Mouse (Mus musculus) midbrain, embryonic 10.5 days (tissue): ENCODE measurements around the gene Kat14. TPM values are rescaled to one million over a fixed set of nuclear protein-coding genes. Genes with fewer than 3 reads are reported as not detected.

Experiments used
- DNase-seq: peaks from one replicate; pipeline ENCODE4 v3.0.0-alpha.2; 2017; ENCODE audit warnings: low spot score
- H3K27ac ChIP-seq: fragments of 300-500 bp; sonication (generic); replicated peaks from 2 replicates; pipeline ENCODE4 v1.5.1; 2016; ENCODE audit warnings: mild to moderate bottlenecking
- H3K27me3 ChIP-seq: fragments of 300-500 bp; sonication (generic); 2 replicates; pipeline ENCODE4 v1.6.1; 2016; ENCODE audit warnings: low read depth, mild to moderate bottlenecking; ENCODE audit not compliant: poor library complexity, severe bottlenecking
- H3K36me3 ChIP-seq: fragments of 300-500 bp; sonication (generic); 2 replicates; pipeline ENCODE4 v1.6.1; 2016; ENCODE audit warnings: mild to moderate bottlenecking, moderate library complexity
- H3K4me1 ChIP-seq: fragments of 300-500 bp; sonication (generic); 2 replicates; pipeline ENCODE4 v1.6.1; 2016
- H3K4me3 ChIP-seq: fragments of 300-500 bp; sonication (generic); 2 replicates; pipeline ENCODE4 v1.5.1; 2016; ENCODE audit warnings: mild to moderate bottlenecking, moderate library complexity
- H3K9me3 ChIP-seq: fragments of 300-500 bp; sonication (generic); replicated peaks from 2 replicates; pipeline ENCODE4 v1.6.1; 2016; ENCODE audit warnings: mild to moderate bottlenecking
- WGBS: fragments of 180-500 bp; shearing (Covaris S2); methylation state at CpG from one replicate; pipeline ENCODE4 v1.1.7; 2016; 5-methylcytosine and 5-hydroxymethylcytosine counted together
- polyA plus RNA-seq: library from polyadenylated mRNA; unstranded; fragments of >200 nt; fragmentation: Nextera tagmentation; extraction: Ambion mirVana; gene quantifications from 2 replicates; pipeline ENCODE4 v1.2.1, GENCODE M21; 2016

Gene Kat14
- polyA plus RNA-seq, 1 experiment from 2014 or later, result 60.1 TPM

DNA sequence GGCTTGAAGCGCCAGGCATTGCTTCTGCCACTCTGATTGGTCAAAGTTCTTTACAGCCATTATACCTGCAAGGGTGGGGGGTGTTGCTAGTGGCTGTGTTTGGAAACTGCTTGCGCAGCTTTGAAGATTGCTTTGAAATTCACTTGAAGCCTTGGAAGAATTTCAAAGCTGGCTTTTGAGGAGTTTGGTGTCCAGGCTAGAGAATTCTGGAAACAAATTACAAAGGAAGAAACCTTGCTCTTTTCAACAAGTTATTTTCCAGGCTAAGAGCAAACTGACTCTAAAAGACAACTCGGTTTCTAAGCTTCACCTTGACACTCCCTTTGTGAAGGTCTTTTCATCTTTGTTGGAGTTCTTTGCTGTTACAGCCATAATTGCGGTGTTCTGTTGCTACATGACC is 30.7 kb downstream of the Kat14 start:
- H3K4me3 ChIP-seq, result no peak overlapping the region
- DNase-seq, result no peak
- no peak overlapping the region for H3K27ac ChIP-seq
- no peaks in the 10 kb centered on the region for H3K4me1 ChIP-seq
- WGBS, result 90% methylated on average over 4 of the region's 4 CpGs
- H3K9me3 ChIP-seq, result no peaks in the 10 kb centered on the region
- no peaks in the 10 kb centered on the region for H3K27me3 ChIP-seq
- H3K36me3 ChIP-seq, result peaks cover 100% of the 10 kb centered on the region

DNA sequence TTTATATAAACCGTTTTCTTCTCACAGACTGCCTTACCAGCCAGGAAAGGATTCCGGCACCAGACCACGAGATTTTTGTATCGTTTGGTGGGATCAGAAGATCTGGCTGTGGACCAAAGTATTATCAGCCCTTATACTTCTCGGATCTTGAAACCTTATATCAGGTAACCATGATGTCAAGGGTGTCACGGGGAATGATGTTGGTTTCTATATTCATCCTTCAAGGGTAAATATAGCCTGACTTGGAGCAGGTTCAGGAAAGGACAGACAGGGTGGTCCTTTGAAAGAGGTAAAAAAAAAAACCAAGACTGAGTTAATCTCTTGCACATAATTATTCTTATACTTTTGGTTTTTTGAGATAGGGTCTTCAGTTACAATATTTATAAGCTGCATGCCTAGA is 31.9 kb downstream of the Kat14 start:
- no peaks in the 10 kb centered on the region for H3K27me3 ChIP-seq
- no peak overlapping the region for H3K4me3 ChIP-seq
- no peaks in the 10 kb centered on the region for H3K4me1 ChIP-seq
- no peaks in the 10 kb centered on the region for H3K9me3 ChIP-seq
- H3K36me3 ChIP-seq, result peaks cover 98% of the 10 kb centered on the region
- no peak for DNase-seq
- 92% methylated on average over 6 of the region's 6 CpGs for WGBS
- H3K27ac ChIP-seq, result no peak overlapping the region

DNA sequence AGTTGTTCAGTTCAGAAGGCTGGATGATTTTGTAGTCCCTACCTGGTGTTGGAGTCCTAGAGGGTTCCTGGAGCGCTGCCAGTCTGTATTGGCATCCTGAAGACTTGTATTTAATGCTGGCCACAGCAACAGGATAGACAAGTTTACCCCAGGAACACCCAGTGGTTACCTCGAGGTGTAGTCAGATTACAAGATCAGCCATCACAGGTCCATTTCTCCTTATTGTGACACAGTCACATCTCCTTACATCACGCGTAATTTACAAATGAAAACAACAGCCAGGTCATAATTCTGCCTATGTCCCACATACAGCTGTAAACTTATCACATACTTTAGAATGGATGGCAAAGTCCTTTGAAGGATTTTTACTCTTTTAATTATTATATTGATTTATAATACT is 40.3 kb downstream of the Kat14 start:
- DNase-seq, result no peak
- Histone ChIP-seq H3K9me3 (no peaks in the 10 kb centered on the region), H3K4me1 (no peaks in the 10 kb centered on the region), H3K27me3 (no peaks in the 10 kb centered on the region), H3K4me3 (no peak overlapping the region), H3K27ac (no peak overlapping the region), H3K36me3 (peaks cover 78% of the 10 kb centered on the region)
- WGBS, result 91% methylated on average over 4 of the region's 4 CpGs

DNA sequence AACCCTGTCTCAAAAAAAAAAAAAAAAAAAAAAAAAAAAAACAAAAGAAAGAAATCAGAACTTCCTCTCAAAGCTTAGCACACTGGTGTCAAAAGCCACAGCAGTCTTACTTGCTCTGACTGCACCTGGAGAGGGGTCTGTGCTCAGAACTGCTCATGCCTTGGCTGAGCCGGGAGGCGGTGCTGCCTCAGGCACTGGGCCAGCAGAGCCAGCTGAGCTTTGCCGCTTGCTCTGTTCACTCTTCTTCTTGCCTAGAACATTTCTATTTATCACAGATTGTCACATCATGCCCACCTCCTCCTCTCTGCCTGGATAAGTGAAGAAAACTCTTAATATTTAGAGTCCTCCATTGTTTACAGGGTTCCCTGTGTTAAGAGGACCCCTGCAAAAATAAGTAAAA is 41.8 kb downstream of the Kat14 start:
- WGBS, result 98% methylated on average over 3 of the region's 3 CpGs
- DNase-seq, result no peak

GRCm38 (mm10) chr2:144414646-144415045 is 45.9 kb downstream of the Kat14 start:
- DNase-seq, result no peak
- Histone ChIP-seq H3K4me3 (no peak overlapping the region), H3K27me3 (no peaks in the 10 kb centered on the region), H3K36me3 (peaks cover 33% of the 10 kb centered on the region), H3K9me3 (no peaks in the 10 kb centered on the region), H3K27ac (no peak overlapping the region), H3K4me1 (0 out of 2 replicates have a peak, but pooled peaks cover 4% of the 10 kb centered on the region)
- WGBS, result 81% methylated on average over 1 of the region's 1 CpGs

More for the DNA sequence above, 41.8 kb downstream of the Kat14 start:
- no peak overlapping the region for H3K4me3 ChIP-seq
- no peaks in the 10 kb centered on the region for H3K9me3 ChIP-seq
- H3K27ac ChIP-seq, result no peak overlapping the region
- peaks cover 71% of the 10 kb centered on the region for H3K36me3 ChIP-seq
- no peaks in the 10 kb centered on the region for H3K27me3 ChIP-seq
- no peaks in the 10 kb centered on the region for H3K4me1 ChIP-seq

- Histone ChIP-seq H3K4me3 (no peak overlapping the region), H3K27ac (no peak overlapping the region), H3K27me3 (no peaks in the 10 kb centered on the region), H3K9me3 (no peaks in the 10 kb centered on the region), H3K4me1 (0 out of 2 replicates have a peak, but pooled peaks cover 4% of the 10 kb centered on the region), H3K36me3 (peaks cover 16% of the 10 kb centered on the region)
- no peak for DNase-seq
- WGBS, result 50% methylated on average over 8 of the region's 8 CpGs
Measured at GRCm38 (mm10) chr2:144416859-144417258, 48.1 kb downstream of the Kat14 start.

GRCm38 (mm10) chr2:144418062-144418461 is 49.3 kb downstream of the Kat14 start:
- peaks cover 10% of the 10 kb centered on the region; the same call in 1 of the 2 replicates for H3K36me3 ChIP-seq
- H3K27me3 ChIP-seq, result no peaks in the 10 kb centered on the region
- H3K4me3 ChIP-seq, result no peak overlapping the region
- H3K9me3 ChIP-seq, result no peaks in the 10 kb centered on the region
- WGBS, result 30% methylated on average over 2 of the region's 2 CpGs
- H3K27ac ChIP-seq, result no peak overlapping the region
- no peak for DNase-seq
- H3K4me1 ChIP-seq, result 0 out of 2 replicates have a peak, but pooled peaks cover 4% of the 10 kb centered on the region

DNA sequence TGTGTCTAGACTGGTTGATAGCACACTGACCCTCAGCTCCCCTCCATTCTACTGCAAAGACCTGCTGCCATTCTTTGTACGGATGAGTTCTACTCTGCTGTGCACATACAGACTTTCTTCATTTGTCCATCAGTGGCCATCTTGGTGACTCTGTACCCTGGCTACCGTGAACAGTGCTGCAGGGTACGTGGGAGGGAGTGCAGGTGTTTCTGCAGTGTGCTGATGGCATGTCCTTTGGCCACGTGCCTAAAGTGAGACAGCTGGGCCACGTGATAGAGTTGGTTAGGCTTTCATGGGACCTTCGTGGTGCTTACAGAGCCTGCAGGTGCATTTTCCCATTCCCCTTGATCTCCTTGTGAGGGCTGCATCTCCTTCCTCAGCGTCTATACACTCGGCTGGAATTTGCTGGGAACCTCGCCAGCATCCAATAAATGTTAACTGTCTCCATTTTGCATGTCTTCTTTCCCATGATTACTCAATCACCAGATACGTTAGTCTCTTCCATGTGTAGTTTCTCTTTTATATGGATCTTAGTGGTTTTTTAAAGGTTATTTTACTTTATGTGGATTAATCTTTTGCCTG is 53.4 kb downstream of the Kat14 start:
- H3K4me1 ChIP-seq, result 0 out of 2 replicates have a peak, but pooled peaks cover 4% of the 10 kb centered on the region
- H3K36me3 ChIP-seq, result no peaks in the 10 kb centered on the region
- DNase-seq, result no peak
- WGBS, result 89% methylated on average over 10 of the region's 10 CpGs
- no peaks in the 10 kb centered on the region for H3K27me3 ChIP-seq
- H3K27ac ChIP-seq, result no peak overlapping the region
- H3K4me3 ChIP-seq, result no peak overlapping the region
- no peaks in the 10 kb centered on the region for H3K9me3 ChIP-seq

- no peaks in the 10 kb centered on the region for H3K4me1 ChIP-seq
- no peaks in the 10 kb centered on the region for H3K27me3 ChIP-seq
- 90% methylated on average over 1 of the region's 1 CpGs for WGBS
- H3K9me3 ChIP-seq, result no peaks in the 10 kb centered on the region
- no peak overlapping the region for H3K4me3 ChIP-seq
- no peak for DNase-seq
- no peak overlapping the region for H3K27ac ChIP-seq
- no peaks in the 10 kb centered on the region for H3K36me3 ChIP-seq
Measured at GRCm38 (mm10) chr2:144425761-144426160, 57.0 kb downstream of the Kat14 start.

GRCm38 (mm10) chr2:144427852-144428251 is 59.1 kb downstream of the Kat14 start:
- Histone ChIP-seq H3K36me3 (no peaks in the 10 kb centered on the region), H3K4me1 (no peaks in the 10 kb centered on the region), H3K27ac (no peak overlapping the region), H3K9me3 (no peaks in the 10 kb centered on the region), H3K4me3 (no peak overlapping the region), H3K27me3 (no peaks in the 10 kb centered on the region)
- DNase-seq, result no peak
- 91% methylated on average over 5 of the region's 5 CpGs for WGBS

GRCm38 (mm10) chr2:144428659-144429058 is 59.9 kb downstream of the Kat14 start:
- no peaks in the 10 kb centered on the region for H3K4me1 ChIP-seq
- 87% methylated on average over 8 of the region's 8 CpGs for WGBS
- no peaks in the 10 kb centered on the region for H3K9me3 ChIP-seq
- no peak for DNase-seq
- H3K4me3 ChIP-seq, result no peak overlapping the region
- H3K27me3 ChIP-seq, result no peaks in the 10 kb centered on the region
- H3K27ac ChIP-seq, result no peak overlapping the region
- H3K36me3 ChIP-seq, result no peaks in the 10 kb centered on the region

DNA sequence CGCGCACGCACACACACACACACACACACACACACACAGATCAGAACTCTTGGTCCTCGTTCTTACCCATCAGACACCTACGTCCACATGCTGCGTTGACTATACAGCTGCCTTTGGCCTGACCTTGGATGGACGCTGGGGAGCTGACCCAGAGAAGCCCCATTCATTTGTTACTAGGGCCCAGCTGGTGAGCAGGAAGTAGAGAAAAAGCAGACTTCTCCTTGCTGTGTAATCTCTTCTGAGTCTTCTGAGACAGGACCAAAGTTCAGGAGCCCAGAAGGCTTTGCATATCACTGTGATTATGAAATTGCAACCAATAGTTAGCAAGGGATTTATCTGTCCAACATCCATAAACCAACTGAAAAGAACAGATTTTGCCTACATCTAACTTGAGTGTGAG is 60.4 kb downstream of the Kat14 start:
- Histone ChIP-seq H3K4me3 (no peak overlapping the region), H3K4me1 (no peaks in the 10 kb centered on the region), H3K27ac (no peak overlapping the region), H3K36me3 (no peaks in the 10 kb centered on the region), H3K9me3 (no peaks in the 10 kb centered on the region), H3K27me3 (no peaks in the 10 kb centered on the region)
- no peak for DNase-seq
- WGBS, result 91% methylated on average over 7 of the region's 7 CpGs

GRCm38 (mm10) chr2:144431286-144431825 is 62.6 kb downstream of the Kat14 start:
- H3K27me3 ChIP-seq, result no peaks in the 10 kb centered on the region
- WGBS, result 87% methylated on average over 5 of the region's 5 CpGs
- no peaks in the 10 kb centered on the region for H3K9me3 ChIP-seq
- DNase-seq, result no peak
- no peak overlapping the region for H3K4me3 ChIP-seq
- H3K36me3 ChIP-seq, result no peaks in the 10 kb centered on the region
- H3K27ac ChIP-seq, result no peak overlapping the region
- no peaks in the 10 kb centered on the region for H3K4me1 ChIP-seq
